Mouse (Mus musculus) layer of hippocampus, adult 9-11 months (tissue): ENCODE data around the gene St8sia2.

Experiments used
- DNase-seq: peaks from one replicate; pipeline ENCODE4 v3.0.0; 2022

The St8sia2 gene

GRCm38 (mm10) chr7:73965164-73965563 lies 48.3 kb downstream of the St8sia2 start:
- DNase-seq = no peak

- DNase-seq = no peak
Measured at GRCm38 (mm10) chr7:73962431-73962830, 51.1 kb downstream of the St8sia2 start.

- DNase-seq = no peak
Measured at GRCm38 (mm10) chr7:73954441-73954840, 59.0 kb downstream of the St8sia2 start.

GRCm38 (mm10) chr7:73953131-73953530 lies 60.4 kb downstream of the St8sia2 start:
- no peak for DNase-seq

- DNase-seq = no peak
Measured at GRCm38 (mm10) chr7:73941640-73942039, 71.8 kb downstream of the St8sia2 start.

- DNase-seq = no peak
Measured at GRCm38 (mm10) chr7:73939236-73939635, 74.3 kb downstream of the St8sia2 start.

- DNase-seq = no peak
Measured at GRCm38 (mm10) chr7:73938046-73938810, 75.3 kb downstream of the St8sia2 start.

GRCm38 (mm10) chr7:73936119-73936518 lies 77.4 kb downstream of the St8sia2 start:
- no peak for DNase-seq

GRCm38 (mm10) chr7:73935703-73936102 lies 77.8 kb downstream of the St8sia2 start:
- DNase-seq = no peak

- no peak for DNase-seq
Measured at GRCm38 (mm10) chr7:73933036-73933435, 80.5 kb downstream of the St8sia2 start.

GRCm38 (mm10) chr7:73920921-73921485 lies 92.5 kb downstream of the St8sia2 start:
- no peak for DNase-seq

- peak; percentile 92 for DNase-seq
Measured at GRCm38 (mm10) chr7:73917633-73918311, 95.7 kb downstream of the St8sia2 start.

- DNase-seq = no peak
Measured at GRCm38 (mm10) chr7:73911899-73912298, 101.6 kb downstream of the St8sia2 start.

- no peak for DNase-seq
Measured at GRCm38 (mm10) chr7:73910843-73911242, 102.6 kb downstream of the St8sia2 start.

GRCm38 (mm10) chr7:73909432-73910205 lies 103.9 kb downstream of the St8sia2 start:
- DNase-seq = no peak

GRCm38 (mm10) chr7:73894506-73894905 lies 119.0 kb downstream of the St8sia2 start:
- no peak for DNase-seq

- no peak for DNase-seq
Measured at GRCm38 (mm10) chr7:73891830-73892229, 121.7 kb downstream of the St8sia2 start.

- no peak for DNase-seq
Measured at GRCm38 (mm10) chr7:73890891-73891610, 122.4 kb downstream of the St8sia2 start.

GRCm38 (mm10) chr7:73890466-73890865 lies 123.0 kb downstream of the St8sia2 start:
- DNase-seq = no peak
